Mouse (Mus musculus): ENCODE results near the gene Ccl4. TPM values are rescaled to one million over a fixed set of nuclear protein-coding genes. Genes with fewer than 3 reads are reported as not detected.

The Ccl4 gene
- polyA plus RNA-seq, 1 experiment from 2014 or later = 3.2 TPM

- DNase-seq (ENCODE audit: low spot score) = no peak
Measured at GRCm38 (mm10) chr11:83671743-83672142, 9.4 kb downstream of the Ccl4 start.

- no peak for DNase-seq (ENCODE audit: low spot score)
Measured at GRCm38 (mm10) chr11:83675665-83676064, 13.3 kb downstream of the Ccl4 start.

- DNase-seq (ENCODE audit: low spot score) = no peak
Measured at GRCm38 (mm10) chr11:83689918-83690317, 27.5 kb downstream of the Ccl4 start.

GRCm38 (mm10) chr11:83692008-83692407, 29.6 kb downstream of the Ccl4 start:
- no peak for DNase-seq (ENCODE audit: low spot score)

- no peak for DNase-seq (ENCODE audit: low spot score)
Measured at GRCm38 (mm10) chr11:83703705-83704104, 41.3 kb downstream of the Ccl4 start, which contains the start of gene Wfdc17. TSS of gene Wfdc17 (plus strand) at chr11:83703991.

- DNase-seq (ENCODE audit: low spot score) = no peak
Measured at GRCm38 (mm10) chr11:83708715-83709114, 46.3 kb downstream of the Ccl4 start, which contains the start of gene Wfdc18. TSS of gene Wfdc18 (plus strand) at chr11:83709015.

- no peak for DNase-seq (ENCODE audit: low spot score)
Measured at GRCm38 (mm10) chr11:83709683-83710082, 47.3 kb downstream of the Ccl4 start.

- no peak for DNase-seq (ENCODE audit: low spot score)
Measured at GRCm38 (mm10) chr11:83712671-83713070, 50.3 kb downstream of the Ccl4 start.

GRCm38 (mm10) chr11:83713925-83714324, 51.5 kb downstream of the Ccl4 start:
- DNase-seq (ENCODE audit: low spot score) = no peak

Other genes with a start within 250 kb of the Ccl4 start
- 0.12 and 0.21 TPM in 2 replicates for gene Gas2l2, start 233.1 kb upstream of the Ccl4 start, polyA plus RNA-seq (2015; fragmentation: Nextera tagmentation; extraction: Ambion mirVana)
- gene 1700020L24Rik, start 224.9 kb upstream of the Ccl4 start, polyA plus RNA-seq (2015; fragmentation: Nextera tagmentation; extraction: Ambion mirVana) = 2.2 and 2.7 TPM in 2 replicates
- gene Mmp28, start 199.5 kb upstream of the Ccl4 start, polyA plus RNA-seq (2015; fragmentation: Nextera tagmentation; extraction: Ambion mirVana) = 1.4 and 2.3 TPM in 2 replicates
- 6.9 and 10.2 TPM in 2 replicates for gene Taf15, start 189.5 kb upstream of the Ccl4 start, polyA plus RNA-seq (2015; fragmentation: Nextera tagmentation; extraction: Ambion mirVana)
- not detected in 2 replicates for gene Heatr9, start 140.4 kb upstream of the Ccl4 start, polyA plus RNA-seq (2015; fragmentation: Nextera tagmentation; extraction: Ambion mirVana)
- gene Ccl5, start 132.1 kb upstream of the Ccl4 start, polyA plus RNA-seq (2015; fragmentation: Nextera tagmentation; extraction: Ambion mirVana) = 44.9 and 47.3 TPM in 2 replicates
- 7.5 and 8.4 TPM in 2 replicates for gene Ccl9, start 83.9 kb upstream of the Ccl4 start, polyA plus RNA-seq (2015; fragmentation: Nextera tagmentation; extraction: Ambion mirVana)
- 12.1 and 13.7 TPM in 2 replicates for gene Ccl6, start 69.5 kb upstream of the Ccl4 start, polyA plus RNA-seq (2015; fragmentation: Nextera tagmentation; extraction: Ambion mirVana)
- gene Rpl9-ps1, start 17.0 kb upstream of the Ccl4 start, polyA plus RNA-seq (2015; fragmentation: Nextera tagmentation; extraction: Ambion mirVana) = not detected in 2 replicates
- 0.68 and 1.5 TPM in 2 replicates for gene Ccl3, start 13.2 kb upstream of the Ccl4 start, polyA plus RNA-seq (2015; fragmentation: Nextera tagmentation; extraction: Ambion mirVana)
- gene Wfdc17, start 41.4 kb downstream of the Ccl4 start, polyA plus RNA-seq (2015; fragmentation: Nextera tagmentation; extraction: Ambion mirVana) = 17.2 and 17.8 TPM in 2 replicates
- gene Wfdc18, start 46.4 kb downstream of the Ccl4 start, polyA plus RNA-seq (2015; fragmentation: Nextera tagmentation; extraction: Ambion mirVana) = 48.5 and 54.9 TPM in 2 replicates
- gene Wfdc21, start 84.4 kb downstream of the Ccl4 start, polyA plus RNA-seq (2015; fragmentation: Nextera tagmentation; extraction: Ambion mirVana) = 13.4 and 15.6 TPM in 2 replicates
- gene Heatr6, start 91.1 kb downstream of the Ccl4 start, polyA plus RNA-seq (2015; fragmentation: Nextera tagmentation; extraction: Ambion mirVana) = 19.4 and 23.5 TPM in 2 replicates
- not detected in 2 replicates for gene Hnf1b, start 187.5 kb downstream of the Ccl4 start, polyA plus RNA-seq (2015; fragmentation: Nextera tagmentation; extraction: Ambion mirVana)

Measured in thymus, postnatal 0 days (tissue).